Mouse (Mus musculus): ENCODE results near the gene Odf2. TPM values are rescaled to one million over a fixed set of nuclear protein-coding genes. Genes with fewer than 3 reads are reported as not detected.

Gene Odf2
- polyA plus RNA-seq, 1 experiment from 2014 or later = 80.5 TPM

GRCm38 (mm10) chr2:29846911-29847310, 42.1 kb upstream of the Odf2 start:
- WGBS = 48% methylated on average over 3 of the region's 3 CpGs
- ATAC-seq (ENCODE audit: insufficient number of reproducible peaks, low FRiP score, low TSS enrichment, low read depth) = no peak
- H3K9ac ChIP-seq (ENCODE audit: low read length) = no peak overlapping the region
- no peak overlapping the region for H3K4me2 ChIP-seq (ENCODE audit: low read depth, severe bottlenecking)
- H3K9me3 ChIP-seq (ENCODE audit: control insufficient read depth, low read length) = no peaks in the 10 kb centered on the region
- peaks cover 47% of the 10 kb centered on the region for H3K27me3 ChIP-seq (ENCODE audit: control insufficient read depth, insufficient read depth, low read length)
- H3K4me3 ChIP-seq (ENCODE audit: low read depth, low read length) = no peak overlapping the region
- no peak overlapping the region for H3K27ac ChIP-seq (replicated peaks; ENCODE audit: low read depth, low read length)
- H3K36me3 ChIP-seq (ENCODE audit: control insufficient read depth, insufficient read depth, low read length) = no peaks in the 10 kb centered on the region
- peaks cover 7% of the 10 kb centered on the region; the same call in 1 of the 2 replicates for H3K4me1 ChIP-seq (ENCODE audit: control insufficient read depth, insufficient read depth, low read length)
- DNase-seq (ENCODE audit: low spot score) = no peak

- WGBS = 84% methylated on average over 8 of the region's 8 CpGs
- Histone ChIP-seq H3K4me2 (ENCODE audit: low read depth, severe bottlenecking) (no peak overlapping the region), H3K27ac (replicated peaks; ENCODE audit: low read depth, low read length) (no peak overlapping the region), H3K27me3 (ENCODE audit: control insufficient read depth, insufficient read depth, low read length) (peaks cover 39% of the 10 kb centered on the region), H3K36me3 (ENCODE audit: control insufficient read depth, insufficient read depth, low read length) (no peaks in the 10 kb centered on the region), H3K9ac (ENCODE audit: low read length) (no peak overlapping the region), H3K9me3 (ENCODE audit: control insufficient read depth, low read length) (no peaks in the 10 kb centered on the region), H3K4me3 (ENCODE audit: low read depth, low read length) (no peak overlapping the region), H3K4me1 (ENCODE audit: control insufficient read depth, insufficient read depth, low read length) (peaks cover 7% of the 10 kb centered on the region; the same call in 1 of the 2 replicates)
- DNase-seq (ENCODE audit: low spot score) = no peak
- ATAC-seq (ENCODE audit: insufficient number of reproducible peaks, low FRiP score, low TSS enrichment, low read depth) = no peak
Measured at GRCm38 (mm10) chr2:29849041-29849440, 40.0 kb upstream of the Odf2 start.

- DNase-seq (ENCODE audit: low spot score) (no peak), ATAC-seq (ENCODE audit: insufficient number of reproducible peaks, low FRiP score, low TSS enrichment, low read depth) (no peak)
- Histone ChIP-seq H3K9ac (ENCODE audit: low read length) (no peak overlapping the region), H3K4me3 (ENCODE audit: low read depth, low read length) (no peak overlapping the region), H3K9me3 (ENCODE audit: control insufficient read depth, low read length) (no peaks in the 10 kb centered on the region), H3K27me3 (ENCODE audit: control insufficient read depth, insufficient read depth, low read length) (peaks cover 30% of the 10 kb centered on the region), H3K27ac (replicated peaks; ENCODE audit: low read depth, low read length) (no peak overlapping the region), H3K4me2 (ENCODE audit: low read depth, severe bottlenecking) (no peak overlapping the region), H3K4me1 (ENCODE audit: control insufficient read depth, insufficient read depth, low read length) (peaks cover 7% of the 10 kb centered on the region; the same call in 1 of the 2 replicates), H3K36me3 (ENCODE audit: control insufficient read depth, insufficient read depth, low read length) (no peaks in the 10 kb centered on the region)
- WGBS = 61% methylated on average over 5 of the region's 5 CpGs
Measured at GRCm38 (mm10) chr2:29849841-29850480, 39.1 kb upstream of the Odf2 start.

- no peak for ATAC-seq (ENCODE audit: insufficient number of reproducible peaks, low FRiP score, low TSS enrichment, low read depth)
- no peak overlapping the region for H3K4me2 ChIP-seq (ENCODE audit: low read depth, severe bottlenecking)
- peaks cover 2% of the 10 kb centered on the region; the same call in 1 of the 2 replicates for H3K27me3 ChIP-seq (ENCODE audit: control insufficient read depth, insufficient read depth, low read length)
- no peak overlapping the region for H3K4me3 ChIP-seq (ENCODE audit: low read depth, low read length)
- no peaks in the 10 kb centered on the region for H3K36me3 ChIP-seq (ENCODE audit: control insufficient read depth, insufficient read depth, low read length)
- no peak overlapping the region for H3K27ac ChIP-seq (replicated peaks; ENCODE audit: low read depth, low read length)
- H3K9me3 ChIP-seq (ENCODE audit: control insufficient read depth, low read length) = no peaks in the 10 kb centered on the region
- 0 out of 2 replicates have a peak, but pooled peaks cover 3% of the 10 kb centered on the region for H3K4me1 ChIP-seq (ENCODE audit: control insufficient read depth, insufficient read depth, low read length)
- WGBS = 60% methylated on average over 4 of the region's 4 CpGs
- no peak overlapping the region for H3K9ac ChIP-seq (ENCODE audit: low read length)
- no peak for DNase-seq (ENCODE audit: low spot score)
Measured at GRCm38 (mm10) chr2:29852957-29853485, 36.0 kb upstream of the Odf2 start.

- Histone ChIP-seq H3K9ac (ENCODE audit: low read length) (no peak overlapping the region), H3K27ac (replicated peaks; ENCODE audit: low read depth, low read length) (no peak overlapping the region), H3K36me3 (ENCODE audit: control insufficient read depth, insufficient read depth, low read length) (no peaks in the 10 kb centered on the region), H3K9me3 (ENCODE audit: control insufficient read depth, low read length) (no peaks in the 10 kb centered on the region), H3K4me2 (ENCODE audit: low read depth, severe bottlenecking) (no peak overlapping the region), H3K27me3 (ENCODE audit: control insufficient read depth, insufficient read depth, low read length) (peaks cover 2% of the 10 kb centered on the region; the same call in 1 of the 2 replicates), H3K4me3 (ENCODE audit: low read depth, low read length) (no peak overlapping the region), H3K4me1 (ENCODE audit: control insufficient read depth, insufficient read depth, low read length) (0 out of 2 replicates have a peak, but pooled peaks cover 3% of the 10 kb centered on the region)
- DNase-seq (ENCODE audit: low spot score) (no peak), ATAC-seq (ENCODE audit: insufficient number of reproducible peaks, low FRiP score, low TSS enrichment, low read depth) (no peak)
- WGBS = 75% methylated on average over 5 of the region's 5 CpGs
Measured at GRCm38 (mm10) chr2:29853736-29854135, 35.3 kb upstream of the Odf2 start.

- Histone ChIP-seq H3K4me2 (ENCODE audit: low read depth, severe bottlenecking) (no peak overlapping the region), H3K9ac (ENCODE audit: low read length) (no peak overlapping the region), H3K36me3 (ENCODE audit: control insufficient read depth, insufficient read depth, low read length) (no peaks in the 10 kb centered on the region), H3K27ac (replicated peaks; ENCODE audit: low read depth, low read length) (no peak overlapping the region), H3K4me3 (ENCODE audit: low read depth, low read length) (no peak overlapping the region), H3K4me1 (ENCODE audit: control insufficient read depth, insufficient read depth, low read length) (0 out of 2 replicates have a peak, but pooled peaks cover 3% of the 10 kb centered on the region), H3K27me3 (ENCODE audit: control insufficient read depth, insufficient read depth, low read length) (no peaks in the 10 kb centered on the region), H3K9me3 (ENCODE audit: control insufficient read depth, low read length) (no peaks in the 10 kb centered on the region)
- no peak for ATAC-seq (ENCODE audit: insufficient number of reproducible peaks, low FRiP score, low TSS enrichment, low read depth)
- DNase-seq (ENCODE audit: low spot score) = no peak
- 78% methylated on average over 10 of the region's 10 CpGs for WGBS
Measured at GRCm38 (mm10) chr2:29855585-29856210, 33.3 kb upstream of the Odf2 start.

- Histone ChIP-seq H3K4me3 (ENCODE audit: low read depth, low read length) (no peak overlapping the region), H3K4me1 (ENCODE audit: control insufficient read depth, insufficient read depth, low read length) (0 out of 2 replicates have a peak, but pooled peaks cover 3% of the 10 kb centered on the region), H3K9ac (ENCODE audit: low read length) (peak overlapping the region; percentile 27; the same call in 1 of the 2 replicates), H3K27ac (replicated peaks; ENCODE audit: low read depth, low read length) (no peak overlapping the region), H3K36me3 (ENCODE audit: control insufficient read depth, insufficient read depth, low read length) (no peaks in the 10 kb centered on the region), H3K9me3 (ENCODE audit: control insufficient read depth, low read length) (no peaks in the 10 kb centered on the region), H3K4me2 (ENCODE audit: low read depth, severe bottlenecking) (no peak overlapping the region), H3K27me3 (ENCODE audit: control insufficient read depth, insufficient read depth, low read length) (no peaks in the 10 kb centered on the region)
- ATAC-seq (ENCODE audit: insufficient number of reproducible peaks, low FRiP score, low TSS enrichment, low read depth) = no peak
- no peak for DNase-seq (ENCODE audit: low spot score)
- 10% methylated on average over 19 of the region's 19 CpGs for WGBS
Measured at GRCm38 (mm10) chr2:29856451-29857260, 32.4 kb upstream of the Odf2 start.

- no peak overlapping the region for H3K9ac ChIP-seq (ENCODE audit: low read length)
- ATAC-seq (ENCODE audit: insufficient number of reproducible peaks, low FRiP score, low TSS enrichment, low read depth) = no peak
- WGBS = 45% methylated on average over 2 of the region's 2 CpGs
- DNase-seq (ENCODE audit: low spot score) = no peak
- H3K27ac ChIP-seq (replicated peaks; ENCODE audit: low read depth, low read length) = no peak overlapping the region
- no peaks in the 10 kb centered on the region for H3K27me3 ChIP-seq (ENCODE audit: control insufficient read depth, insufficient read depth, low read length)
- no peaks in the 10 kb centered on the region for H3K36me3 ChIP-seq (ENCODE audit: control insufficient read depth, insufficient read depth, low read length)
- H3K4me3 ChIP-seq (ENCODE audit: low read depth, low read length) = no peak overlapping the region
- no peak overlapping the region for H3K4me2 ChIP-seq (ENCODE audit: low read depth, severe bottlenecking)
- no peaks in the 10 kb centered on the region for H3K9me3 ChIP-seq (ENCODE audit: control insufficient read depth, low read length)
- H3K4me1 ChIP-seq (ENCODE audit: control insufficient read depth, insufficient read depth, low read length) = 0 out of 2 replicates have a peak, but pooled peaks cover 3% of the 10 kb centered on the region
Measured at GRCm38 (mm10) chr2:29857341-29857740, 31.7 kb upstream of the Odf2 start.
